Mouse (Mus musculus) liver, embryonic 13.5 days (tissue): ENCODE measurements around the gene Slc6a11. TPM values are rescaled to one million over a fixed set of nuclear protein-coding genes. Genes with fewer than 3 reads are reported as not detected.

Experiments
- ATAC-seq: fragments of 200-750 bp; cut with Nextera tagmentation; 2 replicates; pipeline ENCODE4 v1.8.0; 2017; ENCODE audit warnings: low read depth, mild to moderate bottlenecking, moderate number of reproducible peaks, moderate library complexity
- DNase-seq: peaks from one replicate; pipeline ENCODE4 v3.0.0; 2022
- H3K27ac ChIP-seq: fragments of 300-500 bp; sonication (generic); 2 replicates; pipeline ENCODE4 v1.5.1; 2015; ENCODE audit warnings: moderate library complexity, mild to moderate bottlenecking, inconsistent platforms
- H3K27me3 ChIP-seq: fragments of 300-500 bp; sonication (generic); 2 replicates; pipeline ENCODE4 v1.6.1; 2015; ENCODE audit warnings: mild to moderate bottlenecking, inconsistent platforms
- H3K36me3 ChIP-seq: fragments of 300-500 bp; sonication (generic); 2 replicates; pipeline ENCODE4 v1.6.1; 2015; ENCODE audit warnings: mild to moderate bottlenecking, inconsistent platforms
- H3K4me1 ChIP-seq: fragments of 300-500 bp; sonication (generic); replicated peaks from 2 replicates; pipeline ENCODE4 v1.6.1; 2015; ENCODE audit warnings: inconsistent platforms
- H3K4me2 ChIP-seq: fragments of 300-500 bp; sonication (generic); 2 replicates; pipeline ENCODE4 v1.6.1; 2015; ENCODE audit warnings: inconsistent platforms, mild to moderate bottlenecking, moderate library complexity
- H3K4me3 ChIP-seq: fragments of 300-500 bp; sonication (generic); replicated peaks from 2 replicates; pipeline ENCODE4 v1.5.1; 2015; ENCODE audit warnings: mild to moderate bottlenecking, inconsistent platforms
- H3K9ac ChIP-seq: fragments of 300-500 bp; sonication (generic); 2 replicates; pipeline ENCODE4 v1.6.1; 2015; ENCODE audit warnings: mild to moderate bottlenecking, inconsistent platforms
- H3K9me3 ChIP-seq: fragments of 300-500 bp; sonication (generic); replicated peaks from 2 replicates; pipeline ENCODE4 v1.6.1; 2016; ENCODE audit warnings: inconsistent platforms
- WGBS: fragments of 180-500 bp; shearing (Covaris S2); methylation state at CpG from one replicate; pipeline ENCODE4 v1.1.7; 2015; ENCODE audit not compliant: insufficient replicate concordance; 5-methylcytosine and 5-hydroxymethylcytosine counted together
- polyA plus RNA-seq: library from polyadenylated mRNA; unstranded; fragments of >200 nt; fragmentation: Nextera tagmentation; extraction: Ambion mirVana; gene quantifications from 2 replicates; pipeline ENCODE4 v1.2.1, GENCODE M21; 2015

The Slc6a11 gene
- polyA plus RNA-seq, 1 experiment from 2014 or later: 0.14 TPM

DNA sequence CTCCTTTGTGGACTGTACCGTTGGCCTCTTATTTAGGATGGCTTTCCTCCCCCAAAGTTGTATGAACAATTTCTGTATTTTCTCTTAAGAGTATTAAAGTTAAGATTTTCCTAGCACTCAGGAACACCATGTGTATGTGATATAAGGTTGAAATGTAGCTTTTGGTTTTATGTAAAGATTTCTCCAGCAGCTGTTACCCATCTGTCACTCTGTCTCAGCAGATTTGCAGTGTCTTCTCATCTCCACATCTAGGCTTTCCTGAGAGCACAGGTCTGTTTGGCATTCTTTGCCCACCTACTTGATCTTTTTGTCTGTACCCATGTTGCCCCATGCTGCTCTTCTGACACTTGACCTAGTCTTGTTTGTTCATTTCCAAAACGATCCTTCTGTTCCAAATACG lies 10.4 kb downstream of the Slc6a11 start:
- Histone ChIP-seq H3K36me3 (no peaks in the 10 kb centered on the region), H3K9me3 (no peaks in the 10 kb centered on the region), H3K4me3 (no peak overlapping the region), H3K4me2 (no peak overlapping the region), H3K27me3 (no peaks in the 10 kb centered on the region), H3K4me1 (0 out of 2 replicates have a peak, but pooled peaks cover 3% of the 10 kb centered on the region), H3K9ac (no peak overlapping the region), H3K27ac (no peak overlapping the region)
- 43% methylated on average over 3 of the region's 3 CpGs for WGBS
- ATAC-seq (no peak), DNase-seq (no peak)

DNA sequence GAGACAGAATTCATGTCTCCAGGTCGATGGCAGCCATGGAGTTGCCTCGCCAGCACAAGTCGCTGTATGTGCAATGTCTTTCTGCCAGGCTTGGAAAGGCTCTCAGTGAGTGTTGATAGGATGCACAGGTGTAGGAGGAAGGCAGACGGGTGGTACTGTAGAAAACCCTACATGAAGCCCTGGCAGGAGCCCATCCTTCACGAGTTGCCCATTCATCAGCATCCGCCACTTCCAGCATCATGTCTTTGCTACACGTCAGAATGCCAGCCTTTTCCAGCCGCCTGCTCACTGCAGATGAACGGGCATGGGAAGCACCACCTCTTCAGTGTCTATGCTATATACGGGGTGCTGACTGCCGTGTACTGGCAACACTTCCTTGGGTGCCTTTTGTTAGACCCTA lies 11.4 kb downstream of the Slc6a11 start:
- Histone ChIP-seq H3K4me3 (no peak overlapping the region), H3K4me1 (0 out of 2 replicates have a peak, but pooled peaks cover 3% of the 10 kb centered on the region)
- no peak for ATAC-seq

DNA sequence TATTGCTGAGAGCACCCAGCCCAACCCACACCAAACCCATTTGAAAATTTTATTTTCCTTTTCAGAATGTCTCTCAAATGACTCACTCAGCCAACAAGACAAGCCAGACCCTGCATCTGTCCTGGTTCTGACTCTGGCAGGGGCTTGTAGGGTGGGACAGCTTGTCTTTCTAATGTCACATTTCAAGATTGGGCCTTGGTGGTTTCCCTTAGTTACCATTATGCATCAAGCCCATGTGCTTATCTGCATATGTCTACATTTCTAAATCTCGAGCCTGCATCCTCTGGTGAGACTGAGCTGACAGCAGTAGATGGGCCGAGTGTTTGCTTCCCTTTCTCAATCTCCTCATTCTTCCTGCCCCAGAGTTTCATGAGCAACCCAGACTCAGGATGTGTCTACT lies 12.5 kb downstream of the Slc6a11 start:
- 30% methylated on average over 2 of the region's 2 CpGs for WGBS

More for the DNA sequence above, 11.4 kb downstream of the Slc6a11 start:
- WGBS: 69% methylated on average over 11 of the region's 11 CpGs
- H3K27ac ChIP-seq: no peak overlapping the region
- no peak overlapping the region for H3K9ac ChIP-seq
- no peaks in the 10 kb centered on the region for H3K9me3 ChIP-seq
- no peak for DNase-seq
- H3K4me2 ChIP-seq: no peak overlapping the region
- H3K27me3 ChIP-seq: no peaks in the 10 kb centered on the region
- H3K36me3 ChIP-seq: no peaks in the 10 kb centered on the region

DNA sequence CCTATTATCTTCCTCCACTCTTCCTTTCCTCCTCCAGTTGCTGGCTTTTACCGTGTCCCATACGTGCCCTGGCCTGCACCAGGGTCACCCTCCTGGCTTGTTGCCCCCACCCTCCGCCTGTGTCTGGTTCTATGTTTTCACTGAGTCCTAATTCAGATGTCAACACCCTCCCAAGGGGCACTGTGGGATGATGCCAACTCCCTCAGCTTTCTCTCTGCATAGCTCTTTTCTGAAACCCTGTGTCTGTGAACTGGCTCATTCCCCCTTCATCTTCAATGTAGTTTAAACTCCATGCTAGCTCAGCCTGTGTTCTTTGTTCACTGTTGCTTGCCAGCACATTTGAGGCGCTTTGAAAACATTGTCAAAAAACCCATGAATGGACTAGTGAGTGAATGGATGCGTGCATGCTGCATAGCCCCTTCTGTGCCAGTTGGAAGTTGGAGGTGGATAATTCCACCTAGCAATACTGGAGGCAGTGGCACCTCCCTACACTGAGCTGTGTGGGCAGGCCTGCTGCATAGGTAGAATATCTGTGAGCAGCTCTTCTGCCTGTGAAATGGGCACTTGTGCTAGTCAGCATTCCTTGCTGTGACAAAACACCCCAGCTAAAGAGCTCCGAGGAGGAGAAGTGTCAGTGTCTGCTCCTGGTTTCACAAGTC lies 13.5 kb downstream of the Slc6a11 start:
- Histone ChIP-seq H3K36me3 (no peaks in the 10 kb centered on the region), H3K27me3 (no peaks in the 10 kb centered on the region), H3K27ac (no peak overlapping the region), H3K4me3 (no peak overlapping the region), H3K9me3 (no peaks in the 10 kb centered on the region), H3K4me1 (0 out of 2 replicates have a peak, but pooled peaks cover 3% of the 10 kb centered on the region), H3K4me2 (no peak overlapping the region), H3K9ac (no peak overlapping the region)
- DNase-seq: no peak
- ATAC-seq: no peak
- 57% methylated on average over 6 of the region's 6 CpGs for WGBS

More for the DNA sequence above, 12.5 kb downstream of the Slc6a11 start:
- DNase-seq (no peak), ATAC-seq (no peak)
- Histone ChIP-seq H3K4me1 (0 out of 2 replicates have a peak, but pooled peaks cover 3% of the 10 kb centered on the region), H3K4me3 (no peak overlapping the region), H3K27me3 (no peaks in the 10 kb centered on the region), H3K4me2 (no peak overlapping the region), H3K9ac (no peak overlapping the region), H3K36me3 (no peaks in the 10 kb centered on the region), H3K27ac (no peak overlapping the region), H3K9me3 (no peaks in the 10 kb centered on the region)

DNA sequence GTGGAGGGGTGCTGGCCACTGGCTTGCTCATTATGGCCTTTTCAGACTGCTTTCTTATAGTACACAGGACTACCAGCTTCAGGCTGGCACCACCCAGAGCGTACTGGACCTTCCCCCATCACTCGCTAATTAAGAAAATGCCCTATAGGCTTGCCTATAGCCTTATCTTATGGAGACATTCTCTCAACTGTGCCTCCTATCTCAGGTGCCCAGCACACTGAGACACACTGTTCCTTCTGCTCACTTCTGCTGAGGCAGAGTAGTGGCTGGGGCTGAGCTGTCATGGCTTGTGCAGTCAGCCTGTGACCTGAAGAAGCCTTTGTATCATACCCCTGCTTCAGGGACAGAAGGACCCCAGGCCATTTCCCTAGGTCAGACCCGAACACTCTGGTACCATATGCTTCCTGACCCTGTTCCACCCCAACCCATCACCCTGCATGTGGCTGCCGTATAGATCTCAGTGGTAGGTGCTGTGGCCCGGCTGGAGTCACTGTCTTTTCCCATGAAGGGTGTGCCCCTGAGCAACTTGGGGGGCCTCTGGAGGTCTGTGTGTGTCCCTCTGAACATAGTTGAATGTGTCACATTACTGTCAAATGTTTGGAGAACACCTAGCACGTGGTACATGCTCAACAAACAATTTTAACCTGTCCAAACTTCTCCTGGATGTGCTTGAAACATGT lies 14.7 kb downstream of the Slc6a11 start:
- Histone ChIP-seq H3K27me3 (no peaks in the 10 kb centered on the region), H3K27ac (no peak overlapping the region), H3K9ac (no peak overlapping the region), H3K4me1 (0 out of 2 replicates have a peak, but pooled peaks cover 3% of the 10 kb centered on the region), H3K4me2 (0 out of 2 replicates have a peak overlapping the region, but pooled peaks have one; percentile 14), H3K4me3 (no peak overlapping the region), H3K9me3 (no peaks in the 10 kb centered on the region), H3K36me3 (no peaks in the 10 kb centered on the region)
- ATAC-seq (peak; percentile 97), DNase-seq (peak; percentile 9)
- 53% methylated on average over 6 of the region's 6 CpGs for WGBS

DNA sequence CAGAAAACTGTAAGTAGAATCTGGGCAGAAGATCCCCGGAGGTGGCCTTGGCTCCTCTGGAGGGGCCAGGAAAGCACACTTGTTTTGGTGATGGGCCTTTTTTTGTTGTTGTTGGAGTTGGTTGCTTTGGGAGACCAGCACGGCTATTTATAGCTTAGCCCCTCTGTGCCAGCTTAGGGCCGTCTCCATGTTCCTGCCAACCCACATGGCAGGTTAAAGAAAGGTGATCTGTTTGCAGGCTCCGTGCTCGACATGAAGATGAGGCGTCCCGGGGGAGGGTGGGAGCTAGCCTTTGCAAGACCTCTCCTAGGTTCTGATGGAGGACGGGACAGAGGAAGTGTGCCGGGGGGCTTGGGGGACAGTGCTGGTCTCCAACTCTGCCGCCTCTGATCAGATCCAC lies 24.7 kb downstream of the Slc6a11 start:
- ATAC-seq (no peak), DNase-seq (no peak)
- Histone ChIP-seq H3K27ac (no peak overlapping the region), H3K4me3 (no peak overlapping the region), H3K27me3 (no peaks in the 10 kb centered on the region), H3K4me2 (no peak overlapping the region), H3K4me1 (no peaks in the 10 kb centered on the region), H3K9ac (no peak overlapping the region), H3K36me3 (no peaks in the 10 kb centered on the region), H3K9me3 (no peaks in the 10 kb centered on the region)
- 69% methylated on average over 10 of the region's 10 CpGs for WGBS

DNA sequence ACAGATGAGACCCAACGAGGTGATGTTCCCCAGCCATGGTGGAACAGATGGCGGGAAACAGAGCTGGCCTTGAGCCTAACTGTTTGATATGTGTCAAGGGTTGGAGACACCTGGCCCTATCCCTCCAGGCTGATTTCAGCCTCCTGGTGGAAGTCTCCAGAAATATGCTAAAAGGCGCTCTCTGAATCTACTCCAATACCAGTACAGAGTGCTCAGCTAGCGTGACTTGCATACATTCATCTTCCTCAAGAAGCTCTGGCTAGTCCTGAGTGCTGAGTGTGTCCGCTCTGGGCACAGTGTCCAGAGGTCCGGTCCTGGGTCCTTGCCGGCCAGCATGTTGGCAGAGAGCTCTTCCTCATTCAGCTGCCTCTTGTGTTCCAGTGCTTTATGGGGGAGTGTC lies 27.8 kb downstream of the Slc6a11 start:
- no peak overlapping the region for H3K4me3 ChIP-seq
- no peak overlapping the region for H3K9ac ChIP-seq
- H3K27ac ChIP-seq: no peak overlapping the region
- DNase-seq: no peak
- H3K4me1 ChIP-seq: no peaks in the 10 kb centered on the region
- H3K27me3 ChIP-seq: no peaks in the 10 kb centered on the region
- no peaks in the 10 kb centered on the region for H3K9me3 ChIP-seq
- no peak overlapping the region for H3K4me2 ChIP-seq
- no peaks in the 10 kb centered on the region for H3K36me3 ChIP-seq
- no peak for ATAC-seq
- WGBS: 71% methylated on average over 7 of the region's 7 CpGs

DNA sequence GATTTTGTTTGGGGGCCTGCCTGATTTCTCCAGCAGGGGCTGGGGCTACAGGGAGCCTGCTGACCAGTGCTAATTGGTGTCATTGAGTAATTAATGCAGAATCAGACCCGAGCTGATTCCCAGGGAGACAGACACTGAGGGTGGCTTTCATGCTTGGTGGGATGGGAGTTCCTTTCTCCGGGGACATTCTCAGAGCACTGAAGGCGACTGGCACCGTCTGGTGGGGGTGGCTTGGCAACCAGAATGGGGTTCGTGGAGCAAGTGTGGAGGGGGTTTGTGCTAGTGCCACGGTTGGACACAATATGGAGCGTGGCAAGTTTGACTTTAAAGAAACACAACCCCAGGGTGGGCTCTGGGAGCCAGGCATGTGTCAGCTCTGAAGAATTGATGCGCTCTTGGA lies 29.7 kb downstream of the Slc6a11 start:
- no peak for ATAC-seq
- Histone ChIP-seq H3K4me2 (no peak overlapping the region), H3K27me3 (no peaks in the 10 kb centered on the region), H3K4me3 (no peak overlapping the region), H3K9me3 (no peaks in the 10 kb centered on the region), H3K9ac (no peak overlapping the region), H3K27ac (no peak overlapping the region), H3K36me3 (no peaks in the 10 kb centered on the region), H3K4me1 (no peaks in the 10 kb centered on the region)
- 59% methylated on average over 8 of the region's 8 CpGs for WGBS
- DNase-seq: no peak

DNA sequence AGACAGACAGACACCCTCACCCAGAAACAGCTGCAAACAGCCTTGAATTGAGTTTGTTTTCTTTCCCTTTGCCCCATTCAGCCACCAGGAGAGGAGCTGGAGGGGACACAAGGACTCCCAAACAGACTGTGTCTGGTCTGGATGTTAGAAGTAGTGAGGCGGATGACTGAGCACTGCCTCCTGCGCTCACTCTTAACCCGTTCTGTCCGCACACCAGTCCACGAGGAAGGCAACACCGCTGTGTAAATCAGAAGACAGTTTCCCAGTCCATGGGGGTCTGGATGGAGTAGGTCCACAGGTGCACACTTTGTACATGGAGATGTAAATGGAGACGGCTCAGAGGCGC lies 43.0 kb downstream of the Slc6a11 start:
- no peak overlapping the region for H3K4me3 ChIP-seq
- H3K9me3 ChIP-seq: no peaks in the 10 kb centered on the region
- 16% methylated on average over 8 of the region's 8 CpGs for WGBS
- no peak overlapping the region for H3K9ac ChIP-seq
- ATAC-seq (no peak), DNase-seq (no peak)
- H3K36me3 ChIP-seq: no peaks in the 10 kb centered on the region
- no peaks in the 10 kb centered on the region for H3K4me1 ChIP-seq
- H3K27ac ChIP-seq: no peak overlapping the region
- H3K27me3 ChIP-seq: peaks cover 8% of the 10 kb centered on the region; the same call in 1 of the 2 replicates
- no peak overlapping the region for H3K4me2 ChIP-seq

DNA sequence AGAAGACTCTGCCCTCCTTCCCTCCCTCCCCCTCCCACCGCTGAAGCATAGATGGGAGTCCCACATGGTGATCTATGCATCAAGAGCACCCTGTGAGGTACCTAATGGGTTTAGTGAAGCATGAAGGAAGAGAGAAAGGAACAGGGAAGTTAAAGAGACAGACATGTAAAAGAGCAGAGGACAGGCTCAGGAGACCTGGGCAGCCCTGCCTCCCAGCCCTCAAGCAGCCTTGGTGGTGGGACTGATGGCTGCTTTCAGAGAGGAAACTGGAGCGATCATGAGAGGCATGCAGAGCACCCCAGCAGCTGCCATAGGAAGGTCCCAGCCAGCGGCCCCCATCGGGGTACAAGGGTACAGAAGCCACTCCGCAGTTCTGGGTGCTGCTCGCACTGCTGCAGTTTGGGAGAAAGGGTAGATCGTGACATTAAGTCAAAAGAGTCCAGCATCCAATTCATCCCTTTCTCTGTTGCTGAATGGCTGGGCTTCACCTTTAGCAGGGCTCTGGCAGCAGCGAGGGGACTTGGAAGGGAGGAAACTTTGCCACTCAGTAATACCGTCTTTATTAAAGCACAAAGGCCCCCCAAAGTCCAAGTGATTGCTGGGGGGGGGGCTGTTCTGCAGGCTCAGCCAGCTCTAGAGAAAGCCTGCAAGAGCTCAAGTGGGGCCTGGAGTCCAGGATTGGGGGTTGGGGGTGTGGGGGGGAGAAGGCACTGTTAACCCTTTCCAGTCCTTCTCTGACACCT lies 43.5 kb downstream of the Slc6a11 start:
- Histone ChIP-seq H3K27me3 (peaks cover 8% of the 10 kb centered on the region; the same call in 1 of the 2 replicates), H3K4me1 (no peaks in the 10 kb centered on the region), H3K36me3 (no peaks in the 10 kb centered on the region), H3K9me3 (no peaks in the 10 kb centered on the region), H3K27ac (no peak overlapping the region), H3K4me3 (no peak overlapping the region), H3K9ac (no peak overlapping the region), H3K4me2 (no peak overlapping the region)
- ATAC-seq (no peak), DNase-seq (no peak)
- WGBS: 19% methylated on average over 9 of the region's 9 CpGs

DNA sequence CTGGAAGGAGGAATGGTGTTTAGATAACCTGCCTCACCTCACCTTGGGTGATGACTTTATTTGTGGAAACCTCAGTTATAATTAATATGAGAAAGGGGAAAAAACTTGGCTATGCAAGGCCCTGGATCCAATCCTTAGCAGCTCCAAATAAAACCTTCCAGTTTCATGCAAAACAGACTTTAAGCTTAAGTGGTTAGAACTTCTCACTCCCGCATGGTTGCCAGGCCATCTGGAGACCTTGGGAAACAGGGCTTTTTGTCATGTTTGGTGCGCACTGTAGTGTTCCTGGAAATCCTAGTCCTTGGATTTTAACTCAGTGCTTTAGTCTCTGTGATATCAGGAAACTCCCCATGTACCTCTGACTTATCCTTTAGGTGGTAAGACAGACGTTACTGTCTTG lies 47.1 kb downstream of the Slc6a11 start:
- Histone ChIP-seq H3K36me3 (no peaks in the 10 kb centered on the region), H3K4me1 (no peaks in the 10 kb centered on the region), H3K4me2 (no peak overlapping the region), H3K27ac (no peak overlapping the region), H3K9me3 (no peaks in the 10 kb centered on the region), H3K27me3 (peaks cover 8% of the 10 kb centered on the region; the same call in 1 of the 2 replicates), H3K9ac (no peak overlapping the region), H3K4me3 (no peak overlapping the region)
- 53% methylated on average over 3 of the region's 3 CpGs for WGBS
- no peak for ATAC-seq
- DNase-seq: no peak
